Mouse (Mus musculus) ES-E14 (cell line): Measurements from ENCODE around the gene Ccdc170. TPM values are rescaled to one million over a fixed set of nuclear protein-coding genes. Genes with fewer than 3 reads are reported as not detected.

Experiments used
- DNase-seq: peaks from one replicate; pipeline ENCODE4 v3.0.0-alpha.2; 2013; ENCODE audit warnings: low read depth, low spot score
- H3K27ac ChIP-seq: 2 replicates; pipeline ENCODE4 v1.5.1; 2012; ENCODE audit warnings: low read depth, mild to moderate bottlenecking, low read length, moderate library complexity, mixed read lengths; ENCODE audit not compliant: poor library complexity, insufficient read depth, severe bottlenecking
- H3K36me3 ChIP-seq: 2 replicates; pipeline ENCODE4 v1.6.1; 2012; ENCODE audit warnings: mild to moderate bottlenecking, low read length, moderate library complexity, mixed read lengths; ENCODE audit not compliant: control insufficient read depth, poor library complexity, insufficient read depth, severe bottlenecking
- H3K4me1 ChIP-seq, 2 experiments: fragments of 150-350 bp in 1 of 2; sonication (generic) in 1 of 2; 2 replicates each; pipeline ENCODE4 v1.6.1; 2012; ENCODE audit warnings: low read length in 2 of 2, mild to moderate bottlenecking in 1 of 2, mixed read lengths in 1 of 2; ENCODE audit not compliant: control insufficient read depth in 2 of 2, insufficient read depth in 2 of 2, poor library complexity in 1 of 2
- H3K4me3 ChIP-seq, 2 experiments: fragments of 150-350 bp in 1 of 2; sonication (generic) in 1 of 2; 2 replicates each; pipeline ENCODE4 v1.5.1; 2012; ENCODE audit warnings: low read length in 2 of 2, low read depth in 1 of 2, mild to moderate bottlenecking in 1 of 2, mixed read lengths in 1 of 2; ENCODE audit not compliant: insufficient read depth in 1 of 2, poor library complexity in 1 of 2, severe bottlenecking in 1 of 2
- H3K9ac ChIP-seq: 2 replicates; pipeline ENCODE4 v1.6.1; 2012; ENCODE audit warnings: low read depth, mild to moderate bottlenecking, low read length, mixed read lengths; ENCODE audit not compliant: poor library complexity, insufficient read depth, severe bottlenecking
- H3K9me3 ChIP-seq: fragments of 150-350 bp; sonication (generic); 2 replicates; pipeline ENCODE4 v1.6.1; 2012; ENCODE audit warnings: low read depth, mild to moderate bottlenecking, low read length; ENCODE audit not compliant: control insufficient read depth, insufficient read depth
- CHD2 ChIP-seq: IDR thresholded peaks from 2 replicates; pipeline ENCODE4 v1.6.1; 2014; ENCODE audit warnings: mild to moderate bottlenecking, low read depth, low read length, inconsistent platforms
- HCFC1 ChIP-seq: IDR thresholded peaks from 2 replicates; pipeline ENCODE4 v1.6.1; 2012; ENCODE audit warnings: low read length, inconsistent platforms, borderline replicate concordance; ENCODE audit not compliant: insufficient read depth
- MAFK ChIP-seq: IDR thresholded peaks from 2 replicates; pipeline ENCODE4 v1.6.1; 2014; ENCODE audit warnings: mild to moderate bottlenecking, low read depth, low read length, inconsistent platforms; ENCODE audit not compliant: insufficient read depth
- ZC3H11A ChIP-seq: IDR thresholded peaks from 2 replicates; pipeline ENCODE4 v1.6.1; 2012; ENCODE audit warnings: low read depth, mild to moderate bottlenecking, inconsistent platforms, low read length, borderline replicate concordance
- ZNF384 ChIP-seq: IDR thresholded peaks from 2 replicates; pipeline ENCODE4 v1.6.1; 2012; ENCODE audit warnings: low read depth, low read length, inconsistent platforms
- in situ Hi-C, 2 experiments: fragments of 600-800 bp; cut with MboI; formaldehyde crosslinking; loops; one replicate each; pipeline ENCODE4 v1.15.1; 2025; ENCODE audit warnings: low sequenced_read_pairs in 2 of 2, inconsistent platforms in 1 of 2; ENCODE audit not compliant: unreplicated experiment in 2 of 2
- total RNA-seq: library from RNA; depleted of rRNA; stranded (reverse); fragments of 300-350 nt; gene quantifications from 2 replicates; pipeline ENCODE4 v1.2.3, GENCODE M21; 2012

Ccdc170 gene
- total RNA-seq, 1 experiment: 0.22 TPM

- no peak for TF ChIP-seq CHD2
- TF ChIP-seq HCFC1: no peak
- no peak for TF ChIP-seq MAFK
- no peak for TF ChIP-seq ZC3H11A
- TF ChIP-seq ZNF384: no peak
- no peak overlapping the region for H3K9ac ChIP-seq
- H3K4me1 ChIP-seq: no peaks in the 10 kb centered on the region
- no peak overlapping the region for H3K27ac ChIP-seq
- DNase-seq: no peak
- H3K9me3 ChIP-seq: no peaks in the 10 kb centered on the region
- in situ Hi-C loops: no loop called here
- H3K36me3 ChIP-seq: no peaks in the 10 kb centered on the region
- H3K4me3 ChIP-seq: no peak overlapping the region
These were observed 104.4 kb downstream of the Ccdc170 start for GRCm38 (mm10) chr10:4586691-4587090.

- Histone ChIP-seq H3K9me3 (no peaks in the 10 kb centered on the region), H3K4me3 (no peak overlapping the region), H3K4me1 (no peaks in the 10 kb centered on the region), H3K27ac (no peak overlapping the region), H3K9ac (no peak overlapping the region), H3K36me3 (no peaks in the 10 kb centered on the region)
- in situ Hi-C loops: no loop called here
- TF ChIP-seq MAFK: no peak
- TF ChIP-seq HCFC1: no peak
- TF ChIP-seq ZC3H11A: no peak
- TF ChIP-seq CHD2: no peak
- no peak for TF ChIP-seq ZNF384
- DNase-seq: no peak
These were observed 107.3 kb downstream of the Ccdc170 start for GRCm38 (mm10) chr10:4589576-4589975.

- Histone ChIP-seq H3K27ac (no peak overlapping the region), H3K9me3 (no peaks in the 10 kb centered on the region), H3K36me3 (no peaks in the 10 kb centered on the region), H3K4me1 (no peaks in the 10 kb centered on the region), H3K4me3 (no peak overlapping the region), H3K9ac (no peak overlapping the region)
- in situ Hi-C loops: no loop called here
- TF ChIP-seq ZC3H11A (no peak), HCFC1 (no peak), CHD2 (no peak), ZNF384 (no peak), MAFK (no peak)
- no peak for DNase-seq
These were observed 108.7 kb downstream of the Ccdc170 start for GRCm38 (mm10) chr10:4590956-4591355.

GRCm38 (mm10) chr10:4593828-4594227 lies 111.5 kb downstream of the Ccdc170 start:
- Histone ChIP-seq H3K36me3 (no peaks in the 10 kb centered on the region), H3K4me3 (no peak overlapping the region), H3K4me1 (no peaks in the 10 kb centered on the region), H3K9me3 (no peaks in the 10 kb centered on the region), H3K9ac (no peak overlapping the region), H3K27ac (no peak overlapping the region)
- TF ChIP-seq CHD2 (no peak), ZC3H11A (no peak), HCFC1 (no peak), ZNF384 (no peak), MAFK (no peak)
- DNase-seq: no peak
- in situ Hi-C loops: no loop called here

DNA sequence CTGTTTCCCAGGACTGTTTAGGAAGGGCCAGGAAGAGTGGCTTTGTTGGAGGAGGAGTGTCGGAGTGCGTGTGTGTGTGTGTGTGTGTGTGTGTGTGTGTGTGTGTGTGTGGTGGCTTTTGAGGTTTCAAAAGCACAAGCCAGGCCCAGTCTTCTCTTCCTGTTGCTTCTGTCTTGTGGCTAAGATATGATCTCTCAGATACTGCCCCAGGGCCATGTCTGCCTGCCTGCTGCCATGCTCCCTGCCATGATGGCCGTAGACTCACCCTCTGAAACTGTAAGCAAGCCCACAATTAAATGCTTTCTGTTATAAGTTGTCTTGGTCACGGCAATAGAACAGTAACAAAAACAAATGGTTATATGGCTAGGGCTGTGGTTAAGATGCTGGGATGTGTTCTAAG lies 114.9 kb downstream of the Ccdc170 start:
- Histone ChIP-seq H3K9me3 (no peaks in the 10 kb centered on the region), H3K4me1 (no peaks in the 10 kb centered on the region), H3K27ac (no peak overlapping the region), H3K9ac (no peak overlapping the region), H3K36me3 (no peaks in the 10 kb centered on the region), H3K4me3 (no peak overlapping the region)
- TF ChIP-seq ZNF384 (no peak), HCFC1 (no peak), MAFK (no peak), CHD2 (no peak), ZC3H11A (no peak)
- no peak for DNase-seq
- in situ Hi-C loops: no loop called here
